Mouse (Mus musculus) forebrain, embryonic 12.5 days (tissue): Measurements from ENCODE around the gene Hmg20b. TPM values are rescaled to one million over a fixed set of nuclear protein-coding genes. Genes with fewer than 3 reads are reported as not detected.

Experiments used
- ATAC-seq: fragments of 200-750 bp; cut with Nextera tagmentation; 2 replicates; pipeline ENCODE4 v1.8.0; 2017; ENCODE audit warnings: moderate TSS enrichment; ENCODE audit not compliant: low FRiP score
- H3K27ac ChIP-seq: fragments of 300-500 bp; sonication (generic); 2 replicates; pipeline ENCODE4 v1.5.1; 2016; ENCODE audit warnings: mild to moderate bottlenecking
- H3K27me3 ChIP-seq: fragments of 300-500 bp; sonication (generic); 2 replicates; pipeline ENCODE4 v1.6.1; 2016; ENCODE audit warnings: mild to moderate bottlenecking
- H3K36me3 ChIP-seq: fragments of 300-500 bp; sonication (generic); replicated peaks from 2 replicates; pipeline ENCODE4 v1.6.1; 2016; ENCODE audit warnings: mild to moderate bottlenecking
- H3K4me1 ChIP-seq: fragments of 300-500 bp; sonication (generic); 2 replicates; pipeline ENCODE4 v1.6.1; 2016
- H3K4me2 ChIP-seq: fragments of 300-500 bp; sonication (generic); 2 replicates; pipeline ENCODE4 v1.6.1; 2016; ENCODE audit warnings: mild to moderate bottlenecking, moderate library complexity
- H3K4me3 ChIP-seq: fragments of 300-500 bp; sonication (generic); replicated peaks from 2 replicates; pipeline ENCODE4 v1.5.1; 2016; ENCODE audit warnings: mild to moderate bottlenecking
- H3K9ac ChIP-seq: fragments of 300-500 bp; sonication (generic); 2 replicates; pipeline ENCODE4 v1.6.1; 2016; ENCODE audit warnings: mild to moderate bottlenecking
- H3K9me3 ChIP-seq: fragments of 300-500 bp; sonication (generic); 2 replicates; pipeline ENCODE4 v1.6.1; 2016
- WGBS: fragments of 180-500 bp; shearing (Covaris S2); methylation state at CpG from one replicate; pipeline ENCODE4 v1.1.7; 2016; 5-methylcytosine and 5-hydroxymethylcytosine counted together
- polyA plus RNA-seq: library from polyadenylated mRNA; unstranded; fragments of >200 nt; fragmentation: Nextera tagmentation; extraction: Ambion mirVana; gene quantifications from 2 replicates; pipeline ENCODE4 v1.2.1, GENCODE M21; 2016

Gene Hmg20b
- polyA plus RNA-seq, 1 experiment from 2014 or later: 97.1 TPM

- Histone ChIP-seq H3K27me3 (no peaks in the 10 kb centered on the region), H3K9ac (0 out of 2 replicates have a peak overlapping the region, but pooled peaks have one; percentile 12), H3K36me3 (peaks cover 35% of the 10 kb centered on the region), H3K4me3 (no peak overlapping the region), H3K4me1 (peaks cover 37% of the 10 kb centered on the region), H3K9me3 (no peaks in the 10 kb centered on the region), H3K4me2 (no peak overlapping the region), H3K27ac (0 out of 2 replicates have a peak overlapping the region, but pooled peaks have one; percentile 25)
- ATAC-seq: no peak
- WGBS: 54% methylated on average over 3 of the region's 3 CpGs
Observed at GRCm38 (mm10) chr10:81389373-81389772, 39.1 kb upstream of the Hmg20b start.

GRCm38 (mm10) chr10:81388505-81389055, 38.3 kb upstream of the Hmg20b start, which contains the start of gene Gm48552:
Gene Gm48552 (plus strand): TSS chr10:81389005.
- Histone ChIP-seq H3K4me3 (no peak within 1 kb of the TSS), H3K4me2 (no peak within 1 kb of the TSS), H3K9me3 (no peaks in the 10 kb centered on the region), H3K9ac (0 out of 2 replicates have a peak within 1 kb of the TSS, but pooled peaks have one; percentile 12), H3K27me3 (no peaks in the 10 kb centered on the region), H3K4me1 (peaks cover 31% of the 10 kb centered on the region), H3K27ac (0 out of 2 replicates have a peak within 1 kb of the TSS, but pooled peaks have one; percentile 25), H3K36me3 (peaks cover 35% of the 10 kb centered on the region)
- no peak for ATAC-seq
- WGBS: 87% methylated on average over 5 of the region's 5 CpGs

DNA sequence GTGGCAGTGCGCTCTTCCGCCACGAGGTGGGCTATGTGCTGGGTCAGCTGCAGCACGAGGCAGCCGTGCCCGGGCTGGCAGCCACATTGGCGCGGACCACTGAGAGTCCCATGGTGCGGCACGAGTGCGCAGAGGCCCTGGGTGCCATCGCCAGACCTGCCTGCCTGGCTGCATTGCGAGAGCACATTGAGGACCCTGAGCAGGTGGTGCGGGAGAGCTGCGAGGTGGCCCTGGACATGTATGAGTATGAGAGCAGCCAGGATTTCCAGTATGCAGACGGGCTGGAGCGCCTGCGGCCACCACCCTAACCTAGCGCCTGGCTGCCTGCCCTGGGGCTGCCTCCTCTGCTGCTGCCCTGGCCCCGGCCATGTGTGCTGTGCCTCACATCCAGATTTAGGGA, 37.4 kb upstream of the Hmg20b start:
- H3K9me3 ChIP-seq: no peaks in the 10 kb centered on the region
- H3K27me3 ChIP-seq: no peaks in the 10 kb centered on the region
- 93% methylated on average over 20 of the region's 20 CpGs for WGBS
- no peak overlapping the region for H3K4me3 ChIP-seq
- H3K9ac ChIP-seq: no peak overlapping the region
- ATAC-seq: no peak
- no peak overlapping the region for H3K27ac ChIP-seq
- H3K36me3 ChIP-seq: peaks cover 35% of the 10 kb centered on the region
- no peak overlapping the region for H3K4me2 ChIP-seq
- H3K4me1 ChIP-seq: peaks cover 23% of the 10 kb centered on the region

- ATAC-seq: no peak
- H3K9ac ChIP-seq: no peak overlapping the region
- peak overlapping the region; percentile 77 for H3K4me3 ChIP-seq
- H3K4me1 ChIP-seq: peaks cover 21% of the 10 kb centered on the region
- H3K27ac ChIP-seq: no peak overlapping the region
- peaks cover 31% of the 10 kb centered on the region for H3K36me3 ChIP-seq
- H3K9me3 ChIP-seq: no peaks in the 10 kb centered on the region
- H3K4me2 ChIP-seq: peak overlapping the region; percentile 93
- 86% methylated on average over 22 of the region's 22 CpGs for WGBS
- H3K27me3 ChIP-seq: 0 out of 2 replicates have a peak, but pooled peaks cover 5% of the 10 kb centered on the region
Observed at GRCm38 (mm10) chr10:81385603-81386306, 35.5 kb upstream of the Hmg20b start.

- Histone ChIP-seq H3K4me1 (peaks cover 20% of the 10 kb centered on the region), H3K27me3 (0 out of 2 replicates have a peak, but pooled peaks cover 5% of the 10 kb centered on the region), H3K9me3 (no peaks in the 10 kb centered on the region), H3K4me2 (peak overlapping the region; percentile 93), H3K9ac (peak overlapping the region; percentile 81), H3K36me3 (peaks cover 31% of the 10 kb centered on the region), H3K4me3 (peak overlapping the region; percentile 77), H3K27ac (peak overlapping the region; percentile 80)
- WGBS: under 1% methylated on average over 19 of the region's 19 CpGs
- ATAC-seq: peak; percentile 39
Observed at GRCm38 (mm10) chr10:81384605-81384982, 34.3 kb upstream of the Hmg20b start.

DNA sequence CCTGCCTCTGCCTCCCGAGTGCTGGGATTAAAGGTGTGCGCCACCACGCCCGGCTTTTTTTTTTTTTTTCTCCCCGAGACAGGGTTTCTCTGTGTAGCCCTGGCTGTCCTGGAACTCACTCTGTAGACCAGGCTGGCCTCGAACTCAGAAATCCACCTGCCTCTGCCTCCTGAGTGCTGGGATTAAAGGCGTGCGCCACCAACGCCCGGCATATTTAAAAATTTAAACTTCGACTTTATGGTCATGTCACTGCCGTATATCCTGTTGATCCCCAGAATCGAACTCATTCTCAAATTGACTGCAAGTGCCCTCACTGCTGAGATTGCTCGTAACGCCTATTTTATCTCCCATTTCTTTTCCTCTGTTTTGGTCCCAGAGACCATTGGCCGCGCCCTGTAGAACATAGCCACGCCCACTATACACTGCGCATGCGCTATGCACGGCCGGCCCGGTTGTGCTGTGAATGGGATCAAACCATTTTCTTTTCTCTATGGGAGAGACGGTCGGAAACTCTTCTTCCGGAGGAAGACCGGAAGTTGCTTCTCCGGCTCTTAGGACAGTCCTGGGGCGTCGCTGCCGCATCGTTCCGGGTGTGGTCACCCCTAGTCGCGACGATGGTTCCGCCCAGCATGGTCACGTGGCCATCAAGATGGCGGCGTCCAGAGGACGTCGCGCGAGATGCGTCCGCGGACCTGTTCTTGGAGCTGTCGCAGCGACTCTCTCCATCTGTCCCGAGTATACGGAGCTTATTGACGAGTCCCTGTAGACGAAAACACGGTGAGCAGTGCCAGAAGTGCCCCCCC, 33.7 kb upstream of the Hmg20b start, which contains the start of the genes Dohh and Gm48551:
TSS of gene Dohh (plus strand) at position 627 of the 803 bp plus-strand sequence.
TSS of gene Gm48551 (plus strand) at position 665 of the 803 bp plus-strand sequence.
- H3K4me1 ChIP-seq: peaks cover 18% of the 10 kb centered on the region
- peak within 1 kb of the TSS; percentile 93 for H3K4me2 ChIP-seq
- 8% methylated on average over 53 of the region's 54 CpGs for WGBS
- no peaks in the 10 kb centered on the region for H3K9me3 ChIP-seq
- peak within 1 kb of the TSS; percentile 77 for H3K4me3 ChIP-seq
- ATAC-seq: peak; percentile 95
- peaks cover 31% of the 10 kb centered on the region for H3K36me3 ChIP-seq
- H3K27ac ChIP-seq: peak within 1 kb of the TSS; percentile 80
- H3K9ac ChIP-seq: peak within 1 kb of the TSS; percentile 81
- 0 out of 2 replicates have a peak, but pooled peaks cover 5% of the 10 kb centered on the region for H3K27me3 ChIP-seq

DNA sequence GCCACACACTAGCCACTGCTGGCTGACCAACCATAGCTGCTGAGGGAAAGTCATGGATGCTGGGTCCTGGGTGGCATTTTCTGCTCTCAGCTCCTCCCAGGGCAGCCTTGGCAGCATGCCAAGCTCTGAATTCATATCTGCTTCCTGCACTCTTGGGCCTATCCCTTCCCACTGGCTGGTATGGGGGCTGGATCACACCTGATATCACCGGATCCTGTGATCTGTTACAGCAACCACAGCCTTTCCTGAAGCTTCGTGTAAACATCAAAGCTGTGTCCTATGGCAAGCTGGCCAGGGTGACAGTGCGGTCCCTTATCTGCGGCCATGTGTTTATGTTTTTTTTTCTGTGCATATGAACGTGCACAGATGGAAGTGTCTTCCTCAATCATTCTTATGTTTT, 31.8 kb upstream of the Hmg20b start:
- H3K9me3 ChIP-seq: no peaks in the 10 kb centered on the region
- H3K27ac ChIP-seq: no peak overlapping the region
- no peak overlapping the region for H3K4me2 ChIP-seq
- H3K9ac ChIP-seq: no peak overlapping the region
- H3K27me3 ChIP-seq: 0 out of 2 replicates have a peak, but pooled peaks cover 5% of the 10 kb centered on the region
- H3K36me3 ChIP-seq: peaks cover 15% of the 10 kb centered on the region
- peaks cover 27% of the 10 kb centered on the region for H3K4me1 ChIP-seq
- no peak for ATAC-seq
- 85% methylated on average over 5 of the region's 5 CpGs for WGBS
- no peak overlapping the region for H3K4me3 ChIP-seq

DNA sequence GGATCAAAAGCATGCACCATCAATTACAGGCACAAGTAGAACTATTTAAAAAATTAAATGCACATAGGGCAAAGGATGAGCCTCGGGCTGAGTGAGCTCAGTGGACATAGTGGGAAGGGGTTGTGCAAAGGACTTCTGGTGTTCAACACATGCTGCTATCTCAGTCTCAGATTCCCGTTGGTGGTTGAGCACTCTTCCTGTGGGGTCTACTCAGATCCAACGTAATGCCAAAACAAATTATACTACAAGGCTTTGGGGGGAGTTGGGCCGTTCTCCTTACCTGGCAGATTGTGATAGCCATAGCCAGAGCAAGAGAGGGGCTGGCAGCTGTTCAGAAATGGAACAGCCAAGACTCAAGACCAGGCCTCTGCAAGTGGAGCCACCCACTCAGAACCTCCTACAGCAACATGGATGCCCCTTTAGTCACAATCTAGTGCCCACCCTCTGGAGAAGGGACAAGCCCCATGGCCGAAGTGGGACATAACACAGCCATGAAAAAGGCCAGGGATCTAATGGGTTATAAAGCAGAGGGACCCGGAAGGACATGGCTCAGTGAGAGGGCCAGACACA, 29.6 kb upstream of the Hmg20b start:
- Histone ChIP-seq H3K27me3 (0 out of 2 replicates have a peak, but pooled peaks cover 5% of the 10 kb centered on the region), H3K4me1 (peaks cover 30% of the 10 kb centered on the region), H3K9ac (no peak overlapping the region), H3K4me3 (no peak overlapping the region), H3K4me2 (no peak overlapping the region), H3K27ac (no peak overlapping the region), H3K9me3 (no peaks in the 10 kb centered on the region), H3K36me3 (peaks cover 12% of the 10 kb centered on the region)
- WGBS: 92% methylated on average over 6 of the region's 6 CpGs
- ATAC-seq: no peak

- H3K9ac ChIP-seq: peak overlapping the region; percentile 26
- H3K27me3 ChIP-seq: 0 out of 2 replicates have a peak, but pooled peaks cover 5% of the 10 kb centered on the region
- 56% methylated on average over 3 of the region's 3 CpGs for WGBS
- peaks cover 17% of the 10 kb centered on the region for H3K36me3 ChIP-seq
- peak overlapping the region; percentile 53 for H3K4me2 ChIP-seq
- no peaks in the 10 kb centered on the region for H3K9me3 ChIP-seq
- peaks cover 28% of the 10 kb centered on the region for H3K4me1 ChIP-seq
- ATAC-seq: no peak
- H3K27ac ChIP-seq: peak overlapping the region; percentile 82
- H3K4me3 ChIP-seq: peak overlapping the region; percentile 88
Observed at GRCm38 (mm10) chr10:81379183-81379553, 28.9 kb upstream of the Hmg20b start.

GRCm38 (mm10) chr10:81378553-81379182, 28.4 kb upstream of the Hmg20b start:
- Histone ChIP-seq H3K27me3 (0 out of 2 replicates have a peak, but pooled peaks cover 5% of the 10 kb centered on the region), H3K4me1 (peaks cover 28% of the 10 kb centered on the region), H3K9me3 (no peaks in the 10 kb centered on the region), H3K27ac (peak overlapping the region; percentile 82), H3K9ac (peak overlapping the region; percentile 97), H3K36me3 (peaks cover 22% of the 10 kb centered on the region), H3K4me2 (peak overlapping the region; percentile 53), H3K4me3 (peak overlapping the region; percentile 88)
- WGBS: under 1% methylated on average over 46 of the region's 46 CpGs
- ATAC-seq: peak; percentile 96

- peak; percentile 75 for ATAC-seq
- Histone ChIP-seq H3K4me3 (peak within 1 kb of the TSS; percentile 88), H3K27me3 (0 out of 2 replicates have a peak, but pooled peaks cover 5% of the 10 kb centered on the region), H3K9me3 (no peaks in the 10 kb centered on the region), H3K4me1 (peaks cover 30% of the 10 kb centered on the region), H3K36me3 (peaks cover 29% of the 10 kb centered on the region), H3K4me2 (peak within 1 kb of the TSS; percentile 78), H3K9ac (peak within 1 kb of the TSS; percentile 97), H3K27ac (peak within 1 kb of the TSS; percentile 82)
- WGBS: under 1% methylated on average over 50 of the region's 59 CpGs
Observed at GRCm38 (mm10) chr10:81377793-81378552, 27.7 kb upstream of the Hmg20b start, which contains the start of gene Fzr1. Gene Fzr1 (minus strand): TSS chr10:81378516.
